Mouse (Mus musculus) stomach, embryonic 16.5 days (tissue): Measurements from ENCODE around the gene Zfp609. TPM values are rescaled to one million over a fixed set of nuclear protein-coding genes. Genes with fewer than 3 reads are reported as not detected.

Experiments
- ATAC-seq: fragments of 200-750 bp; cut with Nextera tagmentation; 2 replicates; pipeline ENCODE4 v1.8.0; 2017; ENCODE audit warnings: moderate number of reproducible peaks, moderate TSS enrichment; ENCODE audit not compliant: insufficient read depth, low FRiP score
- H3K27ac ChIP-seq: fragments of 300-500 bp; sonication (generic); 2 replicates; pipeline ENCODE4 v1.5.1; 2014; ENCODE audit warnings: low read length
- H3K27me3 ChIP-seq: fragments of 300-500 bp; sonication (generic); 2 replicates; pipeline ENCODE4 v1.6.1; 2014; ENCODE audit warnings: low read length, control low read depth, mixed read lengths; ENCODE audit not compliant: control insufficient read depth, insufficient read depth
- H3K36me3 ChIP-seq: fragments of 300-500 bp; sonication (generic); 2 replicates; pipeline ENCODE4 v1.6.1; 2014; ENCODE audit warnings: low read length; ENCODE audit not compliant: control insufficient read depth, insufficient read depth
- H3K4me1 ChIP-seq: fragments of 300-500 bp; sonication (generic); 2 replicates; pipeline ENCODE4 v1.6.1; 2014; ENCODE audit warnings: low read length, control low read depth, mixed read lengths; ENCODE audit not compliant: control insufficient read depth, insufficient read depth
- H3K4me2 ChIP-seq: fragments of 300-500 bp; sonication (generic); 2 replicates; pipeline ENCODE4 v1.6.1; 2014; ENCODE audit warnings: low read depth, low read length, mixed read lengths
- H3K4me3 ChIP-seq: fragments of 300-500 bp; sonication (generic); replicated peaks from 2 replicates; pipeline ENCODE4 v1.5.1; 2014; ENCODE audit warnings: mild to moderate bottlenecking, low read length
- H3K9ac ChIP-seq: fragments of 300-500 bp; sonication (generic); 2 replicates; pipeline ENCODE4 v1.6.1; 2014; ENCODE audit warnings: low read length
- H3K9me3 ChIP-seq: fragments of 300-500 bp; sonication (generic); replicated peaks from 2 replicates; pipeline ENCODE4 v1.6.1; 2016; ENCODE audit warnings: low read length, control low read depth; ENCODE audit not compliant: control insufficient read depth
- WGBS: fragments of 180-500 bp; shearing (Covaris S2); extraction: QIAGEN DNeasy Blood & Tissue Kit; methylation state at CpG from one replicate; pipeline ENCODE4 v1.1.7; 2014; 5-methylcytosine and 5-hydroxymethylcytosine counted together
- polyA plus RNA-seq: library from polyadenylated mRNA; unstranded; fragments of >200 nt; fragmentation: Nextera tagmentation; extraction: Ambion mirVana; gene quantifications from 2 replicates; pipeline ENCODE4 v1.2.1, GENCODE M21; 2015

Gene Zfp609
- polyA plus RNA-seq, 1 experiment from 2014 or later = 5.0 TPM

GRCm38 (mm10) chr9:65745456-65745855 is 81.9 kb downstream of the Zfp609 start:
- no peak for ATAC-seq
- whole genome bisulfite sequencing = 73% methylated on average over 5 of the region's 5 CpGs
- Histone ChIP-seq H3K4me3 (no peak overlapping the region), H3K4me2 (no peak overlapping the region), H3K36me3 (no peaks in the 10 kb centered on the region), H3K9ac (no peak overlapping the region), H3K4me1 (peaks cover 16% of the 10 kb centered on the region), H3K27me3 (no peaks in the 10 kb centered on the region), H3K9me3 (no peaks in the 10 kb centered on the region), H3K27ac (no peak overlapping the region)

GRCm38 (mm10) chr9:65744171-65745082 is 82.9 kb downstream of the Zfp609 start:
- Histone ChIP-seq H3K36me3 (no peaks in the 10 kb centered on the region), H3K4me1 (peaks cover 16% of the 10 kb centered on the region), H3K9me3 (no peaks in the 10 kb centered on the region), H3K4me2 (no peak overlapping the region), H3K27me3 (no peaks in the 10 kb centered on the region), H3K9ac (no peak overlapping the region), H3K27ac (peak overlapping the region; percentile 7; the same call in 1 of the 2 replicates), H3K4me3 (no peak overlapping the region)
- 33% methylated on average over 4 of the region's 4 CpGs for WGBS
- peak; percentile 72; the same call in 1 of the 2 replicates for ATAC-seq

GRCm38 (mm10) chr9:65743809-65744170 is 83.6 kb downstream of the Zfp609 start:
- no peaks in the 10 kb centered on the region for H3K36me3 ChIP-seq
- no peak for ATAC-seq
- no peak overlapping the region for H3K4me2 ChIP-seq
- H3K27me3 ChIP-seq = no peaks in the 10 kb centered on the region
- H3K4me3 ChIP-seq = no peak overlapping the region
- H3K9ac ChIP-seq = no peak overlapping the region
- H3K4me1 ChIP-seq = peaks cover 16% of the 10 kb centered on the region
- no peak overlapping the region for H3K27ac ChIP-seq
- H3K9me3 ChIP-seq = no peaks in the 10 kb centered on the region

- Histone ChIP-seq H3K36me3 (no peaks in the 10 kb centered on the region), H3K4me2 (no peak overlapping the region), H3K9me3 (no peaks in the 10 kb centered on the region), H3K27ac (no peak overlapping the region), H3K9ac (no peak overlapping the region), H3K4me1 (peaks cover 16% of the 10 kb centered on the region), H3K4me3 (no peak overlapping the region), H3K27me3 (no peaks in the 10 kb centered on the region)
- no peak for ATAC-seq
Observed at GRCm38 (mm10) chr9:65743322-65743721, 84.0 kb downstream of the Zfp609 start.

GRCm38 (mm10) chr9:65742777-65743176 is 84.6 kb downstream of the Zfp609 start:
- Histone ChIP-seq H3K9ac (no peak overlapping the region), H3K4me2 (no peak overlapping the region), H3K9me3 (no peaks in the 10 kb centered on the region), H3K27ac (no peak overlapping the region), H3K4me3 (no peak overlapping the region), H3K4me1 (peaks cover 16% of the 10 kb centered on the region), H3K36me3 (no peaks in the 10 kb centered on the region), H3K27me3 (no peaks in the 10 kb centered on the region)
- 75% methylated on average over 3 of the region's 3 CpGs for WGBS
- no peak for ATAC-seq

- H3K9ac ChIP-seq = no peak overlapping the region
- H3K4me2 ChIP-seq = no peak overlapping the region
- H3K27me3 ChIP-seq = no peaks in the 10 kb centered on the region
- no peak overlapping the region for H3K4me3 ChIP-seq
- 88% methylated on average over 14 of the region's 14 CpGs for WGBS
- H3K36me3 ChIP-seq = no peaks in the 10 kb centered on the region
- peaks cover 16% of the 10 kb centered on the region for H3K4me1 ChIP-seq
- H3K9me3 ChIP-seq = no peaks in the 10 kb centered on the region
- no peak for ATAC-seq
- H3K27ac ChIP-seq = no peak overlapping the region
Observed at GRCm38 (mm10) chr9:65741066-65741852, 86.1 kb downstream of the Zfp609 start.

GRCm38 (mm10) chr9:65734931-65735330 is 92.4 kb downstream of the Zfp609 start:
- no peaks in the 10 kb centered on the region for H3K4me1 ChIP-seq
- no peaks in the 10 kb centered on the region for H3K9me3 ChIP-seq
- H3K4me3 ChIP-seq = no peak overlapping the region
- no peaks in the 10 kb centered on the region for H3K36me3 ChIP-seq
- H3K9ac ChIP-seq = no peak overlapping the region
- no peaks in the 10 kb centered on the region for H3K27me3 ChIP-seq
- no peak overlapping the region for H3K4me2 ChIP-seq
- 88% methylated on average over 3 of the region's 3 CpGs for WGBS
- H3K27ac ChIP-seq = no peak overlapping the region
- no peak for ATAC-seq

- Histone ChIP-seq H3K9me3 (no peaks in the 10 kb centered on the region), H3K9ac (no peak overlapping the region), H3K4me1 (peaks cover 8% of the 10 kb centered on the region; the same call in 1 of the 2 replicates), H3K36me3 (no peaks in the 10 kb centered on the region), H3K27me3 (no peaks in the 10 kb centered on the region), H3K27ac (no peak overlapping the region), H3K4me3 (no peak overlapping the region), H3K4me2 (no peak overlapping the region)
- ATAC-seq = no peak
- 94% methylated on average over 6 of the region's 6 CpGs for WGBS
Observed at GRCm38 (mm10) chr9:65728588-65728987, 98.8 kb downstream of the Zfp609 start.

GRCm38 (mm10) chr9:65727491-65727890 is 99.9 kb downstream of the Zfp609 start:
- Histone ChIP-seq H3K9me3 (no peaks in the 10 kb centered on the region), H3K27ac (no peak overlapping the region), H3K9ac (no peak overlapping the region), H3K4me1 (peaks cover 8% of the 10 kb centered on the region; the same call in 1 of the 2 replicates), H3K27me3 (no peaks in the 10 kb centered on the region), H3K4me2 (no peak overlapping the region), H3K4me3 (no peak overlapping the region), H3K36me3 (no peaks in the 10 kb centered on the region)
- no peak for ATAC-seq
- 78% methylated on average over 4 of the region's 4 CpGs for WGBS
